Mouse (Mus musculus) hindlimb bud, embryonic 11.5 days (tissue): Measurements from ENCODE around the gene Fam78b.

Source experiments
- DNase-seq: peaks from one replicate; pipeline ENCODE4 v3.0.0-alpha.2; 2012; ENCODE audit warnings: low read depth, low spot score; ENCODE audit errors: extremely low spot score

Gene Fam78b

GRCm38 (mm10) chr1:167001174-167001843 lies at the start of gene Fam78b:
Gene Fam78b, plus strand, starts transcription at chr1:167001417.
- DNase-seq: no peak

GRCm38 (mm10) chr1:166964508-166964907 lies 36.7 kb upstream of the Fam78b start:
- DNase-seq: peak; percentile 66

- DNase-seq: no peak
Observed at GRCm38 (mm10) chr1:166968271-166968670, 32.9 kb upstream of the Fam78b start.

- DNase-seq: no peak
Observed at GRCm38 (mm10) chr1:166973731-166974130, 27.5 kb upstream of the Fam78b start.

GRCm38 (mm10) chr1:166978611-166979010 lies 22.6 kb upstream of the Fam78b start:
- DNase-seq: no peak

- no peak for DNase-seq
Observed at GRCm38 (mm10) chr1:166994266-166994665, 7.0 kb upstream of the Fam78b start.

- DNase-seq: no peak
Observed at GRCm38 (mm10) chr1:166996250-166996649, 5.0 kb upstream of the Fam78b start.

GRCm38 (mm10) chr1:166996811-166997210 lies 4.4 kb upstream of the Fam78b start:
- DNase-seq: no peak

- no peak for DNase-seq
Observed at GRCm38 (mm10) chr1:167000529-167001173, 566 bp upstream of the Fam78b start.

GRCm38 (mm10) chr1:167001844-167002485 lies 748 bp downstream of the Fam78b start:
- no peak for DNase-seq

- no peak for DNase-seq
Observed at GRCm38 (mm10) chr1:167002486-167002850, 1.3 kb downstream of the Fam78b start.

- DNase-seq: no peak
Observed at GRCm38 (mm10) chr1:167004621-167005020, 3.4 kb downstream of the Fam78b start.

GRCm38 (mm10) chr1:167007341-167007740 lies 6.1 kb downstream of the Fam78b start:
- no peak for DNase-seq

- DNase-seq: no peak
Observed at GRCm38 (mm10) chr1:167010190-167010589, 9.0 kb downstream of the Fam78b start.

GRCm38 (mm10) chr1:167011301-167011700 lies 10.1 kb downstream of the Fam78b start:
- DNase-seq: no peak

GRCm38 (mm10) chr1:167012616-167013015 lies 11.4 kb downstream of the Fam78b start:
- DNase-seq: no peak

- DNase-seq: no peak
Observed at GRCm38 (mm10) chr1:167013234-167013864, 12.1 kb downstream of the Fam78b start.

- DNase-seq: no peak
Observed at GRCm38 (mm10) chr1:167016269-167016668, 15.1 kb downstream of the Fam78b start.

GRCm38 (mm10) chr1:167022001-167022424 lies 20.8 kb downstream of the Fam78b start:
- no peak for DNase-seq

- no peak for DNase-seq
Observed at GRCm38 (mm10) chr1:167022541-167023121, 21.4 kb downstream of the Fam78b start.

GRCm38 (mm10) chr1:167023794-167024193 lies 22.6 kb downstream of the Fam78b start:
- DNase-seq: no peak
